Mouse (Mus musculus): ENCODE measurements around the gene Vkorc1. TPM values are rescaled to one million over a fixed set of nuclear protein-coding genes. Genes with fewer than 3 reads are reported as not detected.

Vkorc1 gene
- total and polyA plus RNA-seq, 3 experiments: 0.25 TPM; not detected in 2

GRCm38 (mm10) chr7:127849973-127850875 is 45.2 kb downstream of the Vkorc1 start:
- H3K4me2 ChIP-seq (ENCODE audit: insufficient read depth, low read depth, poor library complexity, severe bottlenecking): no peak overlapping the region
- H3K4me1 ChIP-seq (ENCODE audit: control insufficient read depth in 1 of 2, insufficient read depth in 2 of 2): no peaks in the 10 kb centered on the region
- H3K9ac ChIP-seq (ENCODE audit: insufficient read depth, low read depth): no peak overlapping the region
- no peak for TF ChIP-seq CHD1 (IDR thresholded peaks at IDR 0.05; ENCODE audit: low read depth, low read length)
- TF ChIP-seq RAD21 (IDR thresholded peaks at IDR 0.05; ENCODE audit: low read depth, low read length): no peak
- TF ChIP-seq SMC3 (IDR thresholded peaks at IDR 0.05; ENCODE audit: low read depth, low read length): no peak
- no peak for TF ChIP-seq POLR2AphosphoS2 (IDR thresholded peaks at IDR 0.05; ENCODE audit: low read depth, low read length)
- TF ChIP-seq CHD2 (IDR thresholded peaks at IDR 0.05; ENCODE audit: low read length): no peak
- TF ChIP-seq USF2 (conservative IDR thresholded peaks at IDR 0.05; ENCODE audit: low read depth, low read length): no peak
- TF ChIP-seq USF1 (IDR thresholded peaks at IDR 0.05; ENCODE audit: low read depth, low read length): no peak
- no peak for TF ChIP-seq ZMIZ1 (IDR thresholded peaks at IDR 0.05; ENCODE audit: low read depth, low read length)
- no peak for TF ChIP-seq PAX5 (IDR thresholded peaks at IDR 0.05; ENCODE audit: low read length)
- TF ChIP-seq ELF1 (IDR thresholded peaks at IDR 0.05; ENCODE audit: low read depth, low read length): no peak
- no peak for TF ChIP-seq MYC (IDR thresholded peaks at IDR 0.05; ENCODE audit: low read depth, low read length)
- TF ChIP-seq ETS1 (conservative IDR thresholded peaks at IDR 0.05; ENCODE audit: low read depth, low read length): no peak
- no peak for TF ChIP-seq NRF1 (IDR thresholded peaks at IDR 0.05; ENCODE audit: low read depth, low read length)
- no peak for TF ChIP-seq MAFK (IDR thresholded peaks at IDR 0.05; ENCODE audit: insufficient replicate concordance, low read length)
- TF ChIP-seq CTCF (conservative IDR thresholded peaks at IDR 0.05 in 1 of 2, IDR thresholded peaks at IDR 0.05 in 1 of 2; ENCODE audit: low read depth in 2 of 2, low read length in 2 of 2): no peak
- no peak for TF ChIP-seq GABPA (IDR thresholded peaks at IDR 0.05; ENCODE audit: insufficient replicate concordance, low read depth, low read length)
- no peak for TF ChIP-seq EP300 (IDR thresholded peaks at IDR 0.05; ENCODE audit: low read length)
- no peak for TF ChIP-seq ZKSCAN1 (IDR thresholded peaks at IDR 0.05; ENCODE audit: borderline replicate concordance, low read depth, low read length)
- TF ChIP-seq ZNF384 (IDR thresholded peaks at IDR 0.05; ENCODE audit: low read depth, low read length): no peak
- no peak for TF ChIP-seq E2F4 (IDR thresholded peaks at IDR 0.05; ENCODE audit: insufficient replicate concordance, low read depth, low read length)
- H3K79me2 ChIP-seq (replicated peaks; ENCODE audit: control insufficient read depth, extremely low read depth, insufficient read depth, poor library complexity, severe bottlenecking): no peaks in the 10 kb centered on the region
- peaks cover 20 to 49% of the 10 kb centered on the region in 2 experiments for H3K36me3 ChIP-seq (replicated peaks in 1 of 2; ENCODE audit: control insufficient read depth in 1 of 2, insufficient read depth in 1 of 2, low read length in 1 of 2)
- H3K4me3 ChIP-seq (replicated peaks in 1 of 3; ENCODE audit: low read depth in 2 of 3, low read length in 2 of 3, poor library complexity in 1 of 3): no peak overlapping the region
- dilution Hi-C loops (cut with MboI; ENCODE audit: extremely low pct_ligation_motif_present, extremely low pct_unique_long_range_greater_than_20kb, low sequenced_read_pairs) (no loop called here), in situ Hi-C loops (cut with MboI; ENCODE audit: low pct_ligation_motif_present, low pct_unique_long_range_greater_than_20kb, low sequenced_read_pairs) (no loop called here)
- H3K27ac ChIP-seq (ENCODE audit: insufficient read depth, low read depth): no peak overlapping the region
- H3K27me3 ChIP-seq (replicated peaks): no peaks in the 10 kb centered on the region
- no peak for DNase-seq (ENCODE audit: extremely low read depth)
- no peaks in the 10 kb centered on the region for H3K9me3 ChIP-seq (replicated peaks; ENCODE audit: low read length)

Other genes starting within 250 kb of the Vkorc1 start
Only the 20 nearest of the 24 such genes appear.
- gene Ctf2, start 163.5 kb downstream of the Vkorc1 start, total RNA-seq (2012; rRNA removed): 0.08 TPM in 1 of 2 replicates, not detected in the other
- not detected in 2 replicates for gene Ctf2, start 163.5 kb downstream of the Vkorc1 start, total RNA-seq (2014; rRNA removed)
- 0.36 TPM in 1 of 2 replicates, not detected in the other for gene Ctf2, start 163.5 kb downstream of the Vkorc1 start, polyA plus RNA-seq (2012; ENCODE audit: insufficient read length, low read depth)
- gene Fbxl19, start 151.1 kb downstream of the Vkorc1 start, total RNA-seq (2012; rRNA removed): 25.1 and 28.2 TPM in 2 replicates
- 22.4 and 22.6 TPM in 2 replicates for gene Fbxl19, start 151.1 kb downstream of the Vkorc1 start, total RNA-seq (2014; rRNA removed)
- 29.3 and 31.7 TPM in 2 replicates for gene Fbxl19, start 151.1 kb downstream of the Vkorc1 start, polyA plus RNA-seq (2012; ENCODE audit: insufficient read length, low read depth)
- gene Orai3, start 125.8 kb downstream of the Vkorc1 start, total RNA-seq (2012; rRNA removed): 15.7 and 16.9 TPM in 2 replicates
- 9.3 and 11.6 TPM in 2 replicates for gene Orai3, start 125.8 kb downstream of the Vkorc1 start, total RNA-seq (2014; rRNA removed)
- 7.5 and 10.3 TPM in 2 replicates for gene Orai3, start 125.8 kb downstream of the Vkorc1 start, polyA plus RNA-seq (2012; ENCODE audit: insufficient read length, low read depth)
- 9.0 and 9.8 TPM in 2 replicates for gene Setd1a, start 118.9 kb downstream of the Vkorc1 start, total RNA-seq (2012; rRNA removed)
- gene Setd1a, start 118.9 kb downstream of the Vkorc1 start, total RNA-seq (2014; rRNA removed): 3.2 and 4.5 TPM in 2 replicates
- 50.8 and 51.0 TPM in 2 replicates for gene Setd1a, start 118.9 kb downstream of the Vkorc1 start, polyA plus RNA-seq (2012; ENCODE audit: insufficient read length, low read depth)
- gene Gm49388, start 110.0 kb downstream of the Vkorc1 start, total RNA-seq (2012; rRNA removed): 0.98 and 2.2 TPM in 2 replicates
- gene Gm49388, start 110.0 kb downstream of the Vkorc1 start, total RNA-seq (2014; rRNA removed): not detected in 2 replicates
- 4.3 and 4.7 TPM in 2 replicates for gene Gm49388, start 110.0 kb downstream of the Vkorc1 start, polyA plus RNA-seq (2012; ENCODE audit: insufficient read length, low read depth)
- 2.9 and 4.2 TPM in 2 replicates for gene Hsd3b7, start 95.0 kb downstream of the Vkorc1 start, total RNA-seq (2012; rRNA removed)
- 5.9 and 6.8 TPM in 2 replicates for gene Hsd3b7, start 95.0 kb downstream of the Vkorc1 start, total RNA-seq (2014; rRNA removed)
- gene Hsd3b7, start 95.0 kb downstream of the Vkorc1 start, polyA plus RNA-seq (2012; ENCODE audit: insufficient read length, low read depth): 0.99 and 2.1 TPM in 2 replicates
- 23.0 and 25.4 TPM in 2 replicates for gene Stx4a, start 71.3 kb downstream of the Vkorc1 start, total RNA-seq (2012; rRNA removed)
- gene Stx4a, start 71.3 kb downstream of the Vkorc1 start, total RNA-seq (2014; rRNA removed): 15.9 and 16.5 TPM in 2 replicates
- gene Stx4a, start 71.3 kb downstream of the Vkorc1 start, polyA plus RNA-seq (2012; ENCODE audit: insufficient read length, low read depth): 50.5 and 59.0 TPM in 2 replicates
- 0.08 TPM in 1 of 2 replicates, not detected in the other for gene Stx1b, start 71.1 kb downstream of the Vkorc1 start, total RNA-seq (2012; rRNA removed)
- not detected in 2 replicates for gene Stx1b, start 71.1 kb downstream of the Vkorc1 start, total RNA-seq (2014; rRNA removed)
- 0.25 and 0.31 TPM in 2 replicates for gene Stx1b, start 71.1 kb downstream of the Vkorc1 start, polyA plus RNA-seq (2012; ENCODE audit: insufficient read length, low read depth)
- 23.8 and 25.3 TPM in 2 replicates for gene Zfp646, start 19.4 kb downstream of the Vkorc1 start, total RNA-seq (2012; rRNA removed)
- 9.3 and 10.6 TPM in 2 replicates for gene Zfp646, start 19.4 kb downstream of the Vkorc1 start, total RNA-seq (2014; rRNA removed)
- gene Zfp646, start 19.4 kb downstream of the Vkorc1 start, polyA plus RNA-seq (2012; ENCODE audit: insufficient read length, low read depth): 16.6 and 18.8 TPM in 2 replicates
- 5.6 and 5.9 TPM in 2 replicates for gene Zfp668, start 18.8 kb downstream of the Vkorc1 start, total RNA-seq (2012; rRNA removed)
- 2.4 and 2.6 TPM in 2 replicates for gene Zfp668, start 18.8 kb downstream of the Vkorc1 start, total RNA-seq (2014; rRNA removed)
- 7.0 and 8.6 TPM in 2 replicates for gene Zfp668, start 18.8 kb downstream of the Vkorc1 start, polyA plus RNA-seq (2012; ENCODE audit: insufficient read length, low read depth)
- gene Prss53, start 4.6 kb downstream of the Vkorc1 start, total RNA-seq (2012; rRNA removed): 0.04 TPM in 1 of 2 replicates, not detected in the other
- gene Prss53, start 4.6 kb downstream of the Vkorc1 start, total RNA-seq (2014; rRNA removed): not detected in 2 replicates
- 0.30 and 0.35 TPM in 2 replicates for gene Prss53, start 4.6 kb downstream of the Vkorc1 start, polyA plus RNA-seq (2012; ENCODE audit: insufficient read length, low read depth)
- not detected in 2 replicates for gene Gm21974, start 163 bp downstream of the Vkorc1 start, total RNA-seq (2012; rRNA removed)
- gene Gm21974, start 163 bp downstream of the Vkorc1 start, total RNA-seq (2014; rRNA removed): not detected in 2 replicates
- not detected in 2 replicates for gene Gm21974, start 163 bp downstream of the Vkorc1 start, polyA plus RNA-seq (2012; ENCODE audit: insufficient read length, low read depth)
- 37.1 and 38.4 TPM in 2 replicates for gene Bckdk, start 8.5 kb upstream of the Vkorc1 start, total RNA-seq (2012; rRNA removed)
- 54.9 and 61.8 TPM in 2 replicates for gene Bckdk, start 8.5 kb upstream of the Vkorc1 start, total RNA-seq (2014; rRNA removed)
- 60.0 and 62.7 TPM in 2 replicates for gene Bckdk, start 8.5 kb upstream of the Vkorc1 start, polyA plus RNA-seq (2012; ENCODE audit: insufficient read length, low read depth)
- 24.3 and 30.3 TPM in 2 replicates for gene Kat8, start 16.9 kb upstream of the Vkorc1 start, total RNA-seq (2012; rRNA removed)
- gene Kat8, start 16.9 kb upstream of the Vkorc1 start, total RNA-seq (2014; rRNA removed): 22.9 and 24.0 TPM in 2 replicates
- gene Kat8, start 16.9 kb upstream of the Vkorc1 start, polyA plus RNA-seq (2012; ENCODE audit: insufficient read length, low read depth): 17.5 and 18.0 TPM in 2 replicates
- gene Prss8, start 34.5 kb upstream of the Vkorc1 start, total RNA-seq (2012; rRNA removed): 0.08 TPM in 1 of 2 replicates, not detected in the other
- not detected in 2 replicates for gene Prss8, start 34.5 kb upstream of the Vkorc1 start, total RNA-seq (2014; rRNA removed)
- gene Prss8, start 34.5 kb upstream of the Vkorc1 start, polyA plus RNA-seq (2012; ENCODE audit: insufficient read length, low read depth): not detected in 2 replicates
- 5.2 and 7.7 TPM in 2 replicates for gene Prss36, start 51.1 kb upstream of the Vkorc1 start, total RNA-seq (2012; rRNA removed)
- 6.6 and 8.3 TPM in 2 replicates for gene Prss36, start 51.1 kb upstream of the Vkorc1 start, total RNA-seq (2014; rRNA removed)
- 6.1 and 7.8 TPM in 2 replicates for gene Prss36, start 51.1 kb upstream of the Vkorc1 start, polyA plus RNA-seq (2012; ENCODE audit: insufficient read length, low read depth)
- gene Fus, start 71.8 kb upstream of the Vkorc1 start, total RNA-seq (2012; rRNA removed): 57.7 and 61.8 TPM in 2 replicates
- gene Fus, start 71.8 kb upstream of the Vkorc1 start, total RNA-seq (2014; rRNA removed): 28.0 and 39.2 TPM in 2 replicates
- 832 and 848 TPM in 2 replicates for gene Fus, start 71.8 kb upstream of the Vkorc1 start, polyA plus RNA-seq (2012; ENCODE audit: insufficient read length, low read depth)
- 51.1 and 52.5 TPM in 2 replicates for gene Pycard, start 98.2 kb upstream of the Vkorc1 start, total RNA-seq (2012; rRNA removed)
- 5.1 and 5.3 TPM in 2 replicates for gene Pycard, start 98.2 kb upstream of the Vkorc1 start, total RNA-seq (2014; rRNA removed)
- gene Pycard, start 98.2 kb upstream of the Vkorc1 start, polyA plus RNA-seq (2012; ENCODE audit: insufficient read length, low read depth): 8.1 and 10.3 TPM in 2 replicates
- gene Trim72, start 108.3 kb upstream of the Vkorc1 start, total RNA-seq (2012; rRNA removed): 0.13 TPM in 1 of 2 replicates, not detected in the other
- gene Trim72, start 108.3 kb upstream of the Vkorc1 start, total RNA-seq (2014; rRNA removed): not detected in 2 replicates
- not detected in 2 replicates for gene Trim72, start 108.3 kb upstream of the Vkorc1 start, polyA plus RNA-seq (2012; ENCODE audit: insufficient read length, low read depth)
- gene Itgam, start 167.0 kb upstream of the Vkorc1 start, total RNA-seq (2012; rRNA removed): 0.13 TPM in 2 replicates
- 0.48 and 0.50 TPM in 2 replicates for gene Itgam, start 167.0 kb upstream of the Vkorc1 start, total RNA-seq (2014; rRNA removed)
- gene Itgam, start 167.0 kb upstream of the Vkorc1 start, polyA plus RNA-seq (2012; ENCODE audit: insufficient read length, low read depth): 1.1 TPM in 2 replicates

All from CH12.LX (cell line).